Mouse (Mus musculus) bone marrow, adult 2 months (tissue): ENCODE measurements around the gene Med10.

Experiments
- CTCF ChIP-seq: fragments of 200-500 bp; IDR thresholded peaks from 2 replicates; pipeline ENCODE4 v1.5.1; 2011; ENCODE audit warnings: low read length, control low read depth; ENCODE audit not compliant: control insufficient read depth, insufficient read depth
- POLR2A ChIP-seq: fragments of 200-500 bp; IDR thresholded peaks from 2 replicates; pipeline ENCODE4 v1.6.1; 2011; ENCODE audit warnings: low read depth, mild to moderate bottlenecking, control low read depth, low read length, borderline replicate concordance; ENCODE audit not compliant: control insufficient read depth

DNA sequence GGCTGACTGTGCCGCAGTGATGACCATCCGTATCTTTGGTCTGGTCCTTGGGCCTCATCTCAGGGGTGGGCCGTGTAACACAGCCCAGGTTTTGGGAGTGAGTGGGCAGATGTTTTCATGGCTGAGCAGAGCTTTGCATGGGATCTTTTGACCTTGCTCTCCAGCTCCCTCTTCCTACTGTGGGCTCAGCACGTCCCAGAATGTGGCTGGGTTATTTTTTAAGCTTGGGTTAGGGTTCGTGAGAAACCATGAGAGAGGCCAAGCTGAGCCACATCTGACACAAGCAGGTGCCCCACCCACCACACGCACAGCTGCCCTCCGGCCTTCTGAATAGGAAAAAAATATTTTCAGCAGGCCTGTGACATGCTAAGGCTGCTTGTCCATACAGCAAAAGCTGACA, 7.4 kb upstream of the Med10 start:
- TF ChIP-seq POLR2A (no peak), CTCF (no peak)
